Mouse (Mus musculus): ENCODE measurements around the gene Dmap1. TPM values are rescaled to one million over a fixed set of nuclear protein-coding genes. Genes with fewer than 3 reads are reported as not detected.

Dmap1 gene
- total and polyA plus RNA-seq, 3 experiments = 45.2 to 69.7 TPM; not detected in 1

GRCm38 (mm10) chr4:117630053-117630670 is 51.9 kb downstream of the Dmap1 start:
- peaks cover 3 to 13% of the 10 kb centered on the region in 2 experiments; a peak in 3 of 4 replicates for H3K4me1 ChIP-seq (ENCODE audit: control insufficient read depth in 1 of 2, insufficient read depth in 2 of 2, low read length in 2 of 2)
- no peak overlapping the region for H3K9ac ChIP-seq (ENCODE audit: control insufficient read depth, low read depth, low read length, poor library complexity, severe bottlenecking)
- no peak overlapping the region for H3K4me3 ChIP-seq (ENCODE audit: control insufficient read depth in 1 of 2, insufficient read depth in 1 of 2, low read depth in 2 of 2, low read length in 2 of 2)
- peaks cover 0 to 10% of the 10 kb centered on the region in 2 experiments; a peak in 2 of 4 replicates for H3K36me3 ChIP-seq (ENCODE audit: control insufficient read depth in 1 of 2, insufficient read depth in 2 of 2, low read length in 2 of 2)
- no peak for TF ChIP-seq MAZ (IDR thresholded peaks at IDR 0.05; ENCODE audit: low read depth, low read length)
- no peak for TF ChIP-seq CHD2 (IDR thresholded peaks at IDR 0.05; ENCODE audit: low read length)
- no peak for TF ChIP-seq SIN3A (IDR thresholded peaks at IDR 0.05; ENCODE audit: low read length)
- no peak for TF ChIP-seq ELF1 (IDR thresholded peaks at IDR 0.05; ENCODE audit: low read depth, low read length)
- H3K79me2 ChIP-seq (ENCODE audit: control insufficient read depth, insufficient read depth, low read length, poor library complexity) = no peaks in the 10 kb centered on the region
- no peak overlapping the region for H3K27ac ChIP-seq (ENCODE audit: control insufficient read depth, low read depth, low read length)
- no peaks in the 10 kb centered on the region for H3K9me3 ChIP-seq (replicated peaks; ENCODE audit: insufficient read depth, low read length)
- H3K27me3 ChIP-seq (ENCODE audit: control insufficient read depth in 1 of 2, insufficient read depth in 2 of 2, low read length in 2 of 2) = no peaks in the 10 kb centered on the region
- no peak for DNase-seq (ENCODE audit: low read depth, low spot score)

GRCm38 (mm10) chr4:117628464-117628863 is 53.6 kb downstream of the Dmap1 start:
- H3K4me3 ChIP-seq (ENCODE audit: control insufficient read depth in 1 of 2, insufficient read depth in 1 of 2, low read depth in 2 of 2, low read length in 2 of 2) = no peak overlapping the region
- no peak overlapping the region for H3K27ac ChIP-seq (ENCODE audit: control insufficient read depth, low read depth, low read length)
- TF ChIP-seq MYC (IDR thresholded peaks at IDR 0.05; ENCODE audit: low read depth, low read length) (no peak), CHD2 (IDR thresholded peaks at IDR 0.05; ENCODE audit: low read length) (no peak), E2F4 (IDR thresholded peaks at IDR 0.05; ENCODE audit: borderline replicate concordance, low read depth, low read length) (no peak), ZKSCAN1 (IDR thresholded peaks at IDR 0.05; ENCODE audit: low read depth, low read length) (no peak), POLR2A (IDR thresholded peaks at IDR 0.05; ENCODE audit: control insufficient read depth in 1 of 2, insufficient read depth in 1 of 2, low read depth in 1 of 2, low read length in 2 of 2, poor library complexity in 1 of 2) (no peak), EP300 (IDR thresholded peaks at IDR 0.05; ENCODE audit: low read depth in 1 of 2, low read length in 2 of 2) (no peak), NELFE (IDR thresholded peaks at IDR 0.05; ENCODE audit: low read depth, low read length) (no peak), MEF2A (IDR thresholded peaks at IDR 0.05; ENCODE audit: extremely low read depth, insufficient replicate concordance, low read depth, low read length, poor library complexity, severe bottlenecking) (no peak), CTCF (IDR thresholded peaks at IDR 0.05 in 2 of 3, conservative IDR thresholded peaks at IDR 0.05 in 1 of 3; ENCODE audit: control insufficient read depth in 1 of 3, insufficient read depth in 1 of 3, low read depth in 2 of 3, low read length in 3 of 3, poor library complexity in 1 of 3, severe bottlenecking in 1 of 3) (peak in 1 of 3 experiments; percentile 19; a peak in 2 of 6 replicates)
- DNase-seq (ENCODE audit: low read depth, low spot score) = no peak
- no peak overlapping the region for H3K9ac ChIP-seq (ENCODE audit: control insufficient read depth, low read depth, low read length, poor library complexity, severe bottlenecking)
- no peaks in the 10 kb centered on the region for H3K27me3 ChIP-seq (ENCODE audit: control insufficient read depth in 1 of 2, insufficient read depth in 2 of 2, low read length in 2 of 2)
- 0 out of 4 replicates have a peak, but pooled peaks cover 0 to 2% of the 10 kb centered on the region in 2 experiments for H3K36me3 ChIP-seq (ENCODE audit: control insufficient read depth in 1 of 2, insufficient read depth in 2 of 2, low read length in 2 of 2)
- H3K79me2 ChIP-seq (ENCODE audit: control insufficient read depth, insufficient read depth, low read length, poor library complexity) = no peaks in the 10 kb centered on the region
- peaks cover 2 to 8% of the 10 kb centered on the region in 2 experiments; a peak in 2 of 4 replicates for H3K4me1 ChIP-seq (ENCODE audit: control insufficient read depth in 1 of 2, insufficient read depth in 2 of 2, low read length in 2 of 2)
- no peaks in the 10 kb centered on the region for H3K9me3 ChIP-seq (replicated peaks; ENCODE audit: insufficient read depth, low read length)

Other genes with a start within 250 kb of the Dmap1 start
- 111 and 121 TPM in 2 replicates for gene Rnf220, start 185.2 kb downstream of the Dmap1 start, total RNA-seq (2012; rRNA removed)
- 100 to 1,000 TPM in 1 of 2 experiments, not detected in 1; 201 TPM for gene Rnf220, start 185.2 kb downstream of the Dmap1 start, polyA plus RNA-seq (2012; ENCODE audit: insufficient read depth in 1 of 2, insufficient read length in 2 of 2, low read depth in 1 of 2, low replicate concordance in 2 of 2, missing spikeins in 1 of 2)
- gene Eri3, start 131.9 kb downstream of the Dmap1 start, total RNA-seq (2012; rRNA removed) = 34.9 and 36.7 TPM in 2 replicates
- gene Eri3, start 131.9 kb downstream of the Dmap1 start, polyA plus RNA-seq (2012; ENCODE audit: insufficient read depth in 1 of 2, insufficient read length in 2 of 2, low read depth in 1 of 2, low replicate concordance in 2 of 2, missing spikeins in 1 of 2) = 10 to 100 TPM in 1 of 2 experiments, not detected in 1; 63.9 TPM
- gene Gm12845, start 42.1 kb upstream of the Dmap1 start, total RNA-seq (2012; rRNA removed) = not detected in 2 replicates
- not detected for gene Gm12845, start 42.1 kb upstream of the Dmap1 start, polyA plus RNA-seq (2012; ENCODE audit: insufficient read depth in 1 of 2, insufficient read length in 2 of 2, low read depth in 1 of 2, low replicate concordance in 2 of 2, missing spikeins in 1 of 2)
- gene Klf17, start 83.4 kb upstream of the Dmap1 start, total RNA-seq (2012; rRNA removed) = not detected in 2 replicates
- gene Klf17, start 83.4 kb upstream of the Dmap1 start, polyA plus RNA-seq (2012; ENCODE audit: insufficient read depth in 1 of 2, insufficient read length in 2 of 2, low read depth in 1 of 2, low replicate concordance in 2 of 2, missing spikeins in 1 of 2) = not detected
- 3.2 and 8.3 TPM in 2 replicates for gene Slc6a9, start 152.2 kb upstream of the Dmap1 start, total RNA-seq (2012; rRNA removed)
- 10 to 100 TPM in 1 of 2 experiments, not detected in 1; 21.2 TPM for gene Slc6a9, start 152.2 kb upstream of the Dmap1 start, polyA plus RNA-seq (2012; ENCODE audit: insufficient read depth in 1 of 2, insufficient read length in 2 of 2, low read depth in 1 of 2, low replicate concordance in 2 of 2, missing spikeins in 1 of 2)
- gene Ccdc24, start 190.3 kb upstream of the Dmap1 start, total RNA-seq (2012; rRNA removed) = 0.19 and 0.56 TPM in 2 replicates
- gene Ccdc24, start 190.3 kb upstream of the Dmap1 start, polyA plus RNA-seq (2012; ENCODE audit: insufficient read depth in 1 of 2, insufficient read length in 2 of 2, low read depth in 1 of 2, low replicate concordance in 2 of 2, missing spikeins in 1 of 2) = under 1 TPM in 1 of 2 experiments, not detected in 1; 0.36 TPM
- 0.08 TPM in 1 of 2 replicates, not detected in the other for gene B4galt2, start 201.2 kb upstream of the Dmap1 start, total RNA-seq (2012; rRNA removed)
- gene B4galt2, start 201.2 kb upstream of the Dmap1 start, polyA plus RNA-seq (2012; ENCODE audit: insufficient read depth in 1 of 2, insufficient read length in 2 of 2, low read depth in 1 of 2, low replicate concordance in 2 of 2, missing spikeins in 1 of 2) = under 1 TPM in 1 of 2 experiments, not detected in 1; 0.19 TPM
- 227 and 286 TPM in 2 replicates for gene Atp6v0b, start 205.1 kb upstream of the Dmap1 start, total RNA-seq (2012; rRNA removed)
- gene Atp6v0b, start 205.1 kb upstream of the Dmap1 start, polyA plus RNA-seq (2012; ENCODE audit: insufficient read depth in 1 of 2, insufficient read length in 2 of 2, low read depth in 1 of 2, low replicate concordance in 2 of 2, missing spikeins in 1 of 2) = 100 to 1,000 TPM in 1 of 2 experiments, not detected in 1; 343 TPM
- 24.7 and 27.2 TPM in 2 replicates for gene Dph2, start 209.8 kb upstream of the Dmap1 start, total RNA-seq (2012; rRNA removed)
- gene Dph2, start 209.8 kb upstream of the Dmap1 start, polyA plus RNA-seq (2012; ENCODE audit: insufficient read depth in 1 of 2, insufficient read length in 2 of 2, low read depth in 1 of 2, low replicate concordance in 2 of 2, missing spikeins in 1 of 2) = 10 to 100 TPM in 1 of 2 experiments, not detected in 1; 25.2 TPM
- gene Ipo13, start 232.7 kb upstream of the Dmap1 start, total RNA-seq (2012; rRNA removed) = 38.1 and 39.5 TPM in 2 replicates
- gene Ipo13, start 232.7 kb upstream of the Dmap1 start, polyA plus RNA-seq (2012; ENCODE audit: insufficient read depth in 1 of 2, insufficient read length in 2 of 2, low read depth in 1 of 2, low replicate concordance in 2 of 2, missing spikeins in 1 of 2) = 10 to 100 TPM in 1 of 2 experiments, not detected in 1; 88.0 TPM
- gene Artn, start 247.5 kb upstream of the Dmap1 start, total RNA-seq (2012; rRNA removed) = 0.08 TPM in 1 of 2 replicates, not detected in the other
- gene Artn, start 247.5 kb upstream of the Dmap1 start, polyA plus RNA-seq (2012; ENCODE audit: insufficient read depth in 1 of 2, insufficient read length in 2 of 2, low read depth in 1 of 2, low replicate concordance in 2 of 2, missing spikeins in 1 of 2) = under 1 TPM in 1 of 2 experiments, not detected in 1; 0.21 TPM

Data from MEL (cell line).